Mouse (Mus musculus) midbrain, postnatal 0 days (tissue): ENCODE results near the gene Efcab5. TPM values are rescaled to one million over a fixed set of nuclear protein-coding genes. Genes with fewer than 3 reads are reported as not detected.

Experiments used
- ATAC-seq: fragments of 200-750 bp; cut with Nextera tagmentation; 2 replicates; pipeline ENCODE4 v1.8.0; 2017; ENCODE audit warnings: moderate number of reproducible peaks, mild to moderate bottlenecking, moderate TSS enrichment, moderate library complexity; ENCODE audit not compliant: low FRiP score
- DNase-seq: peaks from one replicate; pipeline ENCODE4 v3.0.0-alpha.2; 2015; ENCODE audit warnings: low spot score
- H3K27ac ChIP-seq: fragments of 300-500 bp; sonication (generic); 2 replicates; pipeline ENCODE4 v1.5.1; 2014; ENCODE audit warnings: low read depth, mild to moderate bottlenecking, low read length, mixed read lengths
- H3K27me3 ChIP-seq: fragments of 300-500 bp; sonication (generic); 2 replicates; pipeline ENCODE4 v1.6.1; 2014; ENCODE audit warnings: low read length, control low read depth, mixed read lengths; ENCODE audit not compliant: insufficient read depth
- H3K36me3 ChIP-seq: fragments of 300-500 bp; sonication (generic); 2 replicates; pipeline ENCODE4 v1.6.1; 2014; ENCODE audit warnings: low read length, control low read depth, mixed read lengths; ENCODE audit not compliant: insufficient read depth
- H3K4me1 ChIP-seq: fragments of 300-500 bp; sonication (generic); 2 replicates; pipeline ENCODE4 v1.6.1; 2014; ENCODE audit warnings: mild to moderate bottlenecking, control low read depth, antibody characterized with exemption, low read length, mixed read lengths; ENCODE audit not compliant: insufficient read depth
- H3K4me2 ChIP-seq: fragments of 300-500 bp; sonication (generic); 2 replicates; pipeline ENCODE4 v1.6.1; 2014; ENCODE audit warnings: low read depth, mild to moderate bottlenecking, low read length, mixed read lengths; ENCODE audit not compliant: poor library complexity, severe bottlenecking
- H3K4me3 ChIP-seq: fragments of 300-500 bp; sonication (generic); 2 replicates; pipeline ENCODE4 v1.5.1; 2014; ENCODE audit warnings: low read depth, mild to moderate bottlenecking, low read length, moderate library complexity
- H3K9ac ChIP-seq: fragments of 300-500 bp; sonication (generic); replicated peaks from 2 replicates; pipeline ENCODE4 v1.6.1; 2014; ENCODE audit warnings: mild to moderate bottlenecking, low read length, moderate library complexity, mixed read lengths; ENCODE audit not compliant: poor library complexity, severe bottlenecking
- H3K9me3 ChIP-seq: fragments of 300-500 bp; sonication (generic); 2 replicates; pipeline ENCODE4 v1.6.1; 2016; ENCODE audit warnings: low read length, control low read depth
- CTCF ChIP-seq: IDR thresholded peaks from 2 replicates; pipeline ENCODE4 v1.5.1; 2016; ENCODE audit warnings: antibody characterized with exemption, mild to moderate bottlenecking
- WGBS: fragments of 180-500 bp; shearing (Covaris S2); extraction: QIAGEN DNeasy Blood & Tissue Kit; methylation state at CpG from one replicate; pipeline ENCODE4 v1.1.7; 2014; 5-methylcytosine and 5-hydroxymethylcytosine counted together
- polyA plus RNA-seq: library from polyadenylated mRNA; unstranded; fragments of >200 nt; fragmentation: Nextera tagmentation; extraction: Ambion mirVana; gene quantifications from 2 replicates; pipeline ENCODE4 v1.2.1, GENCODE M21; 2015
- total RNA-seq: library from RNA; depleted of rRNA; stranded (reverse); fragments of >200 nt; gene quantifications from 2 replicates; pipeline ENCODE4 v1.2.3, GENCODE M21; 2014; rRNA removed

The Efcab5 gene
- total RNA-seq (0.44 and 1.3 TPM in 2 replicates), polyA plus RNA-seq (0.51 and 0.65 TPM in 2 replicates)

DNA sequence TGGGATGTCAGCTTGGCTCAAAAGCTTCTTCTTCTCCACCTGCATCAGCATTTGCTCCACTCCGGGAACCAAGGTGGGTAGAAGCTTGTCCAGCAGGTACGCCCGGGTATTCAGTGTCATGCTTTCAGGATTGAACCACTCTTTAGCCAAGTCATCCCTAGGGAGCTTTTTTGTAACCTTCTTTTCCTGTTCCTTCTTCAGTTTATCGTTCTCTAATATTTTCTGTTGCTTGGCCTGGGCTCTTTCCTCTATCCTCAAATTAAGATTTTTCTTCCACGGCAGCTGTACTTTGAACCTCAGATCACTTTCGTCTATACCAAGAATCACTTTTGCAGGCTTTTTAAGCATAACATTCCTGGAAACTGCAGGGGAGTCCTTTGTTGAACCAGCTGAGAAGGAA is at the start of gene Efcab5:
Efcab5 (minus strand) TSS at position 101 of the 400 bp plus-strand sequence.
- Histone ChIP-seq H3K4me1 (no peaks in the 10 kb centered on the region), H3K4me3 (no peak within 1 kb of the TSS), H3K36me3 (no peaks in the 10 kb centered on the region), H3K27me3 (no peaks in the 10 kb centered on the region; the same call in 1 of the 2 replicates), H3K9ac (no peak within 1 kb of the TSS), H3K27ac (no peak within 1 kb of the TSS), H3K9me3 (no peaks in the 10 kb centered on the region), H3K4me2 (no peak within 1 kb of the TSS)
- no peak for DNase-seq
- no peak for ATAC-seq
- no peak for TF ChIP-seq CTCF
- 83% methylated on average over 6 of the region's 6 CpGs for WGBS

DNA sequence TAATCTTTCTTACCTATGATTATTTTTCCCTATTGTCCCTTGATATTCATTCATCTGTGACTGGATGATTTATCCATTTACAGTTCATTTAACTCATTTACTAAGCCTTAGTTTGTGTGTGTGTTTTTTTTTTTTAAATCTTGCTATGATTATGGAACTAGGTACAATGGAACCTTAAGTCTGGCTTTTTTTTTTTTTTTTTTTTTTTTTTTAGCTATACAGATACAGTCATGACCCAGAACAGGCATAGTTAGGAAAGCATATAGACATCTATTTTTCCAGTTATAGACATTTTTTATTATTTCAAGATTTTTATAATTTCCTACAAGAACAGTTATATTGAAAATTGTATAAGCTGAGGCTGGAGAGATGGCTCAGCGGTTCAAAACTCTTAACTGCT is 46.5 kb upstream of the Efcab5 start:
- no peaks in the 10 kb centered on the region for H3K36me3 ChIP-seq
- H3K4me1 ChIP-seq = no peaks in the 10 kb centered on the region
- H3K9me3 ChIP-seq = no peaks in the 10 kb centered on the region
- no peak overlapping the region for H3K4me2 ChIP-seq
- H3K27me3 ChIP-seq = no peaks in the 10 kb centered on the region
- no peak for ATAC-seq
- no peak overlapping the region for H3K9ac ChIP-seq
- no peak for TF ChIP-seq CTCF
- H3K27ac ChIP-seq = no peak overlapping the region
- whole genome bisulfite sequencing = 95% methylated on average over 1 of the region's 1 CpGs
- DNase-seq = no peak
- no peak overlapping the region for H3K4me3 ChIP-seq

DNA sequence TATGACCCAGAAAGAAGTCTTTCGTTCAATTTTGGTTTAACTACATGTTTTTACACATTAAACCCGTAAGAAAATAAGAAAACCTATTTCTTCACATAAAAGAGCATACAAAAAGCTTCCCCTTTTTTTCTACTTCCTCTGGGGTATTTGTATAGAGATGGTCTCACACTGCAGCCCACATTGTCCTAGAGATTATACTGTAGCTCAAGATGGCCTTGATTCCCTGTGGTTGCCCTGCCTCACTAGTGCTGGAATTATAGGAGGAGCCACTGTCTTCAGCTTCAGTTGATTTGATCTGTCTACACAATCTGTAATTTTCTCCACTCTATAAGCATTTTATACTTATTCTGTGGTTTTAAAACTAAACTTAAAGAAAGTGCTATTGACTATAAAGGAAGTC is 42.7 kb upstream of the Efcab5 start:
- no peak overlapping the region for H3K9ac ChIP-seq
- H3K4me3 ChIP-seq = no peak overlapping the region
- ATAC-seq (no peak), DNase-seq (no peak)
- WGBS = 92% methylated on average over 2 of the region's 2 CpGs
- no peaks in the 10 kb centered on the region for H3K36me3 ChIP-seq
- no peaks in the 10 kb centered on the region for H3K9me3 ChIP-seq
- no peak overlapping the region for H3K27ac ChIP-seq
- no peak overlapping the region for H3K4me2 ChIP-seq
- H3K4me1 ChIP-seq = no peaks in the 10 kb centered on the region
- no peak for TF ChIP-seq CTCF
- no peaks in the 10 kb centered on the region for H3K27me3 ChIP-seq

DNA sequence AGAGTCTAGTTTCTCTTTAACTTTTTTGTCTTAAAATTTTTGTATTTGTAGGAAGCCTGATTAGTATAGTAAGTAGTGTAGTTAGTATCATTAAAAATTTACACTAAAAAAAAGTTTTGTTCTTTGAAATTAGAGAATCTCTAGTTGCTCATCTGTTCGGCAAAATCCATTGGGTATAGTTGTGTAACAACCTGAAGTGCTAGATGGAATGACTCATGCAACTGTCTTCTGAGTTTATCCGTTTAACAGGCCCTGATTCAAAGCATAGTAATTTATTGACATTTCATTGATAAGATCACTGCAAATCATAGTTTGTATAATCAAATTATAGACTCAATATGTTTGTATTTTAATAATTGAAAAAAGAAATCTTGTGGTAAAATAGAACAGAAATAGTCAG is 42.0 kb upstream of the Efcab5 start:
- Histone ChIP-seq H3K27ac (no peak overlapping the region), H3K27me3 (no peaks in the 10 kb centered on the region), H3K4me3 (no peak overlapping the region), H3K4me1 (no peaks in the 10 kb centered on the region), H3K9ac (no peak overlapping the region), H3K4me2 (no peak overlapping the region), H3K36me3 (no peaks in the 10 kb centered on the region), H3K9me3 (no peaks in the 10 kb centered on the region)
- no peak for TF ChIP-seq CTCF
- WGBS = 86% methylated on average over 2 of the region's 2 CpGs
- ATAC-seq (no peak), DNase-seq (no peak)

DNA sequence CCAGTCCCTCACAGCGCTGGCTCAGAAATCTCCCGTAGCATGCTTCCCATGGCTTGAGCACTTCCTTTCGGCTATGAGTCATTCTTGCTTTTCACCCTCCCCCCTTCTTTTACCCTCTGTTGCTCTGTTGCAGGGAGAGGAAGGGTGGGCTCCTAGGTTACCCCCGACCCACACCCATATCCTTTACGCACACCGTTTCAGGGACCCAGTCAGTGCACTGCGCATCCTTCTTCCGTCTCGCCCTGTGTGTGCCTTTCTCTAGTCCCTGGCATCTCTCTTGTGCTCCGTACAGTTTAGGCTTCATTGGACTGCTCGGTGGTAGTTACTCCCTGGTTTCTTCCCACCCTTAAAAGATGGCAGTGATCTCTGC is 28.0 kb upstream of the Efcab5 start:
- under 1% methylated on average over 11 of the region's 11 CpGs for WGBS
- Histone ChIP-seq H3K9ac (peak overlapping the region; percentile 73), H3K9me3 (no peaks in the 10 kb centered on the region), H3K27me3 (no peaks in the 10 kb centered on the region), H3K36me3 (no peaks in the 10 kb centered on the region), H3K4me3 (peak overlapping the region; percentile 62), H3K4me2 (peak overlapping the region; percentile 71), H3K27ac (peak overlapping the region; percentile 95), H3K4me1 (peaks cover 8% of the 10 kb centered on the region; the same call in 1 of the 2 replicates)
- ATAC-seq (peak; percentile 82), DNase-seq (peak; percentile 44)
- TF ChIP-seq CTCF = no peak

DNA sequence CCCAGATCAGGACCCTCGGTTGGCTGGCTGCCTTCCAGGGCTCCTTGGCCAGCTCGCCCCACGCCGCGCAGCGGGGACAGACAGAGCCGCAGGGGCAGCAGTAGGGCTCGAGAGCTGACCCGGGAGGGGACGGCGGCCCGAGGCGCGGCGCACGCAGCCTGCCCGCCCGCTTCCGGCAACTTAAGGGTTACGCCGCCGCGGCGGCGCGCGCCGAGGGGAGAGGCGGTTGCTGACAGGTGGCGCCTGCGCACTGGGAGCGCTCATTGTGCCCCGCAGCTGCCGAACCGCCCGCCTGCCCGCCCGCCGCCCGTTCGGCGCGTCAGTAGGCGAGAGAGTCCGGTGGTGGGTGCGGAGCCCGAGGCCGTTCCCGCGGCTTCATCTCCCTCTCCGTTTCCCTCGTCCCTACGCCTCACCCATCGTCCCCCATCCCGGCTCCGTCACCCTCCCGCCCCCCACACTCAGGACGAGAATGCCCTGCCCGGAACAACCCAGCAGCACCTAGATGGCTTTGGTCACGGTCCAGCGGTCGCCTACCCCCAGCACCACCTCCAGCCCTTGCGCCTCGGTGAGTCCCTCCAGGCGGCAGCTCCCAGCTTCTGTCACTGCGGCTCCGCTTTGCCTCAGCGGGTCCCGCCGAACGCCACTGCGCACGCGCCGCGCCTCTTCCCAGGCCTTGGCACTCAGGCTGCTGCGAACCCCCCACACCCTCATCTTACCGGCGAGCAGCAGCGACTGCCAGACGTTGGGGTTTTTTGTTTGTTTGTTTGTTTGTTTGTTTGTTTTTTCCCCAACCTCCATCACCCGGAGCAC is 27.4 kb upstream of the Efcab5 start, which contains the start of gene Ssh2:
Ssh2 (plus strand) TSS at position 337 of the 810 bp plus-strand sequence.
- Histone ChIP-seq H3K27ac (peak within 1 kb of the TSS; percentile 95), H3K9ac (peak within 1 kb of the TSS; percentile 73), H3K4me1 (peaks cover 8% of the 10 kb centered on the region; the same call in 1 of the 2 replicates), H3K9me3 (no peaks in the 10 kb centered on the region), H3K27me3 (no peaks in the 10 kb centered on the region), H3K36me3 (no peaks in the 10 kb centered on the region), H3K4me2 (peak within 1 kb of the TSS; percentile 71), H3K4me3 (peak within 1 kb of the TSS; percentile 62)
- no peak for TF ChIP-seq CTCF
- peak; percentile 90 for ATAC-seq
- WGBS = under 1% methylated on average over 65 of the region's 82 CpGs
- peak; percentile 95 for DNase-seq
